Mouse (Mus musculus) limb, embryonic 14.5 days (tissue): Measurements from ENCODE around the gene Endov. TPM values are rescaled to one million over a fixed set of nuclear protein-coding genes. Genes with fewer than 3 reads are reported as not detected.

Experiments used
- ATAC-seq: fragments of 200-750 bp; cut with Nextera tagmentation; 2 replicates; pipeline ENCODE4 v1.8.0; 2017; ENCODE audit warnings: low read depth, moderate number of reproducible peaks, moderate TSS enrichment; ENCODE audit not compliant: low FRiP score
- DNase-seq: peaks from one replicate; pipeline ENCODE4 v3.0.0-alpha.2; 2015; ENCODE audit warnings: low spot score
- H3K27ac ChIP-seq: fragments of 300-500 bp; sonication (generic); replicated peaks from 2 replicates; pipeline ENCODE4 v1.5.1; 2014; ENCODE audit warnings: low read depth, mild to moderate bottlenecking, low read length, moderate library complexity, mixed read lengths
- H3K27me3 ChIP-seq: fragments of 300-500 bp; sonication (generic); 2 replicates; pipeline ENCODE4 v1.6.1; 2014; ENCODE audit warnings: low read length, mixed read lengths; ENCODE audit not compliant: control insufficient read depth, insufficient read depth
- H3K36me3 ChIP-seq: fragments of 300-500 bp; sonication (generic); 2 replicates; pipeline ENCODE4 v1.6.1; 2014; ENCODE audit warnings: mild to moderate bottlenecking, low read length, moderate library complexity, mixed read lengths; ENCODE audit not compliant: control insufficient read depth, insufficient read depth
- H3K4me1 ChIP-seq: fragments of 300-500 bp; sonication (generic); 2 replicates; pipeline ENCODE4 v1.6.1; 2014; ENCODE audit warnings: antibody characterized with exemption, low read length, mixed read lengths; ENCODE audit not compliant: control insufficient read depth, insufficient read depth
- H3K4me2 ChIP-seq: fragments of 300-500 bp; sonication (generic); replicated peaks from 2 replicates; pipeline ENCODE4 v1.6.1; 2014; ENCODE audit warnings: low read depth, mild to moderate bottlenecking, low read length, moderate library complexity; ENCODE audit not compliant: severe bottlenecking
- H3K4me3 ChIP-seq: fragments of 300-500 bp; sonication (generic); replicated peaks from 2 replicates; pipeline ENCODE4 v1.5.1; 2014; ENCODE audit warnings: low read length
- H3K9ac ChIP-seq: fragments of 300-500 bp; sonication (generic); 2 replicates; pipeline ENCODE4 v1.6.1; 2014; ENCODE audit warnings: mild to moderate bottlenecking, low read depth, low read length, moderate library complexity; ENCODE audit not compliant: severe bottlenecking
- H3K9me3 ChIP-seq: fragments of 300-500 bp; sonication (generic); 2 replicates; pipeline ENCODE4 v1.6.1; 2016; ENCODE audit warnings: low read length; ENCODE audit not compliant: control insufficient read depth
- POLR2A ChIP-seq: fragments of 200-500 bp; IDR thresholded peaks from 2 replicates; pipeline ENCODE4 v1.8.0; 2012; ENCODE audit warnings: inconsistent platforms, mild to moderate bottlenecking, moderate library complexity, borderline replicate concordance; ENCODE audit not compliant: insufficient read depth, insufficient read length; ENCODE audit errors: extremely low read depth
- WGBS: fragments of 180-500 bp; shearing (Covaris S2); extraction: QIAGEN DNeasy Blood & Tissue Kit; methylation state at CpG from one replicate; pipeline ENCODE4 v1.1.7; 2014; 5-methylcytosine and 5-hydroxymethylcytosine counted together
- polyA plus RNA-seq, 2 experiments: library from polyadenylated mRNA; depleted of rRNA in 1 of 2; stranded (reverse) in 1 of 2; unstranded in 1 of 2; fragments of >200 nt; fragmentation: Nextera tagmentation in 1 of 2; extraction: Ambion mirVana in 1 of 2; gene quantifications; 2 replicates each; pipeline versions ENCODE4 v1.2.1 to v1.2.3; 2012 to 2014

Endov gene
- polyA plus RNA-seq, 2 experiments: 14.9 to 29.3 TPM

DNA sequence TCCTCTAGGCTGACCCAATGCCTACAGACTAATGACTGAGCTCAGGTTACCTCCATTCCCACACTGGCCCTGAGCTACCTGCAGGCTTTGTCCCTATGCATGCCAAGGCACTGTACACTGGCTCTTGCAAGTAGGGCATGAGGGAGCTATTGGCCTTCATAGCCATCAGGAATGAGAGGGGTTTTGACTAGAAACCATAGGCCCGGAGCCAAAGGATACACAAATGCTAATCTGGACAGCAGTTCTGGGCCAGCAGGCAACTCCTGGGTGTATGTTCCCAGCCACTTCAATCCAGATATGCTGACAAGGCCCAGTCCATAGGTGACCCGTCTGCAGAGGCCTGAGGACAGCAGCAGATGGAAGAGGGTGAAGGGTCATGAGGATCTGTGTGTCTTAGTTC lies 8.9 kb downstream of the Endov start:
- DNase-seq: no peak
- Histone ChIP-seq H3K9me3 (no peaks in the 10 kb centered on the region), H3K9ac (no peak overlapping the region), H3K36me3 (peaks cover 70% of the 10 kb centered on the region), H3K4me3 (no peak overlapping the region), H3K27me3 (no peaks in the 10 kb centered on the region), H3K27ac (no peak overlapping the region), H3K4me2 (no peak overlapping the region), H3K4me1 (no peaks in the 10 kb centered on the region)
- TF ChIP-seq POLR2A: no peak
- WGBS: 88% methylated on average over 2 of the region's 2 CpGs
- no peak for ATAC-seq

DNA sequence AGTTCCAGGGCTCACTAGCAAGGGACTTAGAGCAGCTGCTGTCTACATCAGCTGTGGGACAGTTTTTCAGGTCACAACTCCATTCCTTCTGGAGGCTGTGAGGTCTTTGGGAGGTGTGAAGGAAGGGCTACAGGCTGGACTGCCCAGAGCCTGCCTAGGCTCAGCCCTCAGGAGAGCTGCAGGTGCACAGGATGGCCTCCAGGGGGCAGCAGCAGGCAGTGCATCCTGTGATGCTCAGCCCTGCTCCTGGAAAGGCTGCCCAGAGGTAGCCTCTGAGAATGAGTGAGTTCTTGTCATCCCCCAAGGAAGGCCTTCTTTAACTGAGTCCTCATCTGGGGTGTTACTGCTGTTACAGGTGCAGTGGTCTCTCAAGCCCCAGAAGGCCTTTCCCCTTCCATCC lies 12.5 kb downstream of the Endov start:
- Histone ChIP-seq H3K4me3 (no peak overlapping the region), H3K27ac (no peak overlapping the region), H3K4me1 (no peaks in the 10 kb centered on the region), H3K36me3 (peaks cover 85% of the 10 kb centered on the region), H3K27me3 (no peaks in the 10 kb centered on the region), H3K9ac (no peak overlapping the region), H3K4me2 (no peak overlapping the region), H3K9me3 (no peaks in the 10 kb centered on the region)
- no peak for TF ChIP-seq POLR2A
- DNase-seq: peak; percentile 72
- ATAC-seq: peak; percentile 54; the same call in 1 of the 2 replicates

DNA sequence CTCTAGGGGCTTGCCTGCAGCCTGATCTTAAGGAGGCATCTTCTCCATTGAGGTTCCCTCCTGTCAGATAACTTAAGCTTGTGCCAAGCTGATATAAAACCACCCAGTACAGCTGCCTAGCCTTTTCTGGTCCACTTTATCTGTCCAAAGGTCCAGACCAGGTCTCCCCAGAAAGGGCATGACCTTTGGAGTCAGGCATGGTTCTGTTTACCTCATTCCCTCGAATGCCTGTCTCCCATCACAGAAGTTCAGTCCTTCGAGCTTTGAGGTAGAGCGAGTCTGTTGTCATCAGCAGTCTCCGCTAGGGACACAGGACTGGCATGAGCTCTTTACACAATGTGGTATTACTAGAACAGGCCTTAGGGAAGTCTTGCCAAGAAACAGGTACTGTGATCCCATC lies 15.2 kb downstream of the Endov start:
- no peak for DNase-seq
- no peaks in the 10 kb centered on the region for H3K27me3 ChIP-seq
- ATAC-seq: no peak
- H3K4me2 ChIP-seq: no peak overlapping the region
- H3K4me1 ChIP-seq: no peaks in the 10 kb centered on the region
- WGBS: 84% methylated on average over 4 of the region's 4 CpGs
- H3K27ac ChIP-seq: no peak overlapping the region
- no peak overlapping the region for H3K4me3 ChIP-seq
- no peak overlapping the region for H3K9ac ChIP-seq
- TF ChIP-seq POLR2A: no peak
- peaks cover 64% of the 10 kb centered on the region for H3K36me3 ChIP-seq
- no peaks in the 10 kb centered on the region for H3K9me3 ChIP-seq

DNA sequence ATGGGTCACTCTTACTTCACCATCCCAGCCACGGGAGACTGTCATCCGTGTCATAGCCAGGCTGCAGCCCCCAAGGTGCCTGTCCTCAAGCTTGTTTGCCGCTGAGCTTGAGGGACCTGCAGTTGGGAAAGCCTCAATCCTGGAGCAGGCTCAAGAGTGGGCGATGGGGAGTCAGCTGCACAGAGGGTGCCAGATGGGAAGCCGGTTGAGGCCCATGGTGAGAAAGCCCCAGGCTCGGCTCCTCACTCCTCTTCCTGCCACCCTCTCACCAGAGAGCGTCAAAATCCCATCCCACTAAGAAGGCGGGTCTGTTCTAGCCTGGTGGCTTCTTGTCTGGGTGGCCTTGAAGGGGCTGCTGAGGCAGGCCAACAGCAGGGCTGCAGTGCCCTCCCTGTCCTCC lies 16.6 kb downstream of the Endov start:
- H3K36me3 ChIP-seq: peaks cover 50% of the 10 kb centered on the region
- WGBS: 82% methylated on average over 8 of the region's 8 CpGs

DNA sequence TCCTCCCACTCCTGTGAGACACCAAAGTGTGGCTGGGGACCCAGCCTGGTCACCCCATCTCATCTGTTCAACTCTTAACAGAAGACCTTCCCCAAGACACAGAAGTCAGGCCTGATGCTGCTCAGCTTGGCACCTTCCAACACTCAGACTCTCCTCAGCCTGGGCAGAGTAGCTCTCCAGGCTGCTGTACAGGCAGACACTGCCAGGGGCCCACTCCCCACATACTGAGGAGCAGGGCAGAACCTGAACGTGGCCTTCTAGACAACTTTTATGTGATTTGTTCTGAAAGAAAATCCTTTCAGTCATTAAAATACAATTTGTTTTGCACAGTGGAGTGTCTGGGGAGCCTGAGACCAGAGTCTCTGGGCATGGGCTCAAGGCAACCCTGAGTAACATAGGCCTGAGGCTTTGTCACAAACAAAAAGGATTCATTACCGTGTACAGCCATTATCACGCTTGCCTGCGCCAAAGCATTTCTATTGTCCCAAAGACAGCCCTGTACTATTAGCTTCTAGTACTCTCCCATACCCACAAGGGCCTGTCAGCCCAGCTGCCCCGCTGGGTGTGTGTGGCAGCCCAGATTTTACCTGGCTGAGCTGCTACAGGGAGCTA lies 18.1 kb downstream of the Endov start:
- DNase-seq (no peak), ATAC-seq (no peak)
- Histone ChIP-seq H3K4me3 (no peak overlapping the region), H3K27me3 (no peaks in the 10 kb centered on the region), H3K36me3 (peaks cover 36% of the 10 kb centered on the region), H3K4me2 (no peak overlapping the region), H3K27ac (no peak overlapping the region), H3K4me1 (peaks cover 6% of the 10 kb centered on the region), H3K9ac (no peak overlapping the region), H3K9me3 (no peaks in the 10 kb centered on the region)
- 69% methylated on average over 5 of the region's 5 CpGs for WGBS
- TF ChIP-seq POLR2A: no peak

More for the DNA sequence above, 16.6 kb downstream of the Endov start:
- H3K27ac ChIP-seq: no peak overlapping the region
- H3K4me3 ChIP-seq: no peak overlapping the region
- no peak for TF ChIP-seq POLR2A
- no peak overlapping the region for H3K9ac ChIP-seq
- no peak overlapping the region for H3K4me2 ChIP-seq
- H3K4me1 ChIP-seq: no peaks in the 10 kb centered on the region
- DNase-seq (no peak), ATAC-seq (no peak)
- no peaks in the 10 kb centered on the region for H3K27me3 ChIP-seq
- H3K9me3 ChIP-seq: no peaks in the 10 kb centered on the region
